Mouse (Mus musculus) layer of hippocampus, adult 2 months (tissue): ENCODE results near the gene Zfp1. TPM values are rescaled to one million over a fixed set of nuclear protein-coding genes. Genes with fewer than 3 reads are reported as not detected.

Experiments used
- DNase-seq, 2 experiments: peaks; one replicate each; pipeline ENCODE4 v3.0.0; 2022; ENCODE audit warnings: low spot score in 2 of 2
- H3K27ac ChIP-seq: fragments of 200-600 bp; 2 replicates; pipeline ENCODE4 v1.8.1; 2022
- H3K4me3 ChIP-seq: fragments of 200-600 bp; 2 replicates; pipeline ENCODE4 v1.8.1; 2022; ENCODE audit warnings: mild to moderate bottlenecking
- CTCF ChIP-seq: fragments of 200-600 bp; conservative IDR thresholded peaks from 2 replicates; pipeline ENCODE4 v1.8.1; 2022; ENCODE audit warnings: antibody characterized with exemption, mild to moderate bottlenecking, moderate library complexity
- total RNA-seq, 2 experiments: library from RNA; stranded (reverse); gene quantifications; 2 replicates each; pipeline ENCODE4 v1.2.3; 2021

Gene Zfp1
- total RNA-seq, 2 experiments from 2014 or later: 24.0 to 25.1 TPM

DNA sequence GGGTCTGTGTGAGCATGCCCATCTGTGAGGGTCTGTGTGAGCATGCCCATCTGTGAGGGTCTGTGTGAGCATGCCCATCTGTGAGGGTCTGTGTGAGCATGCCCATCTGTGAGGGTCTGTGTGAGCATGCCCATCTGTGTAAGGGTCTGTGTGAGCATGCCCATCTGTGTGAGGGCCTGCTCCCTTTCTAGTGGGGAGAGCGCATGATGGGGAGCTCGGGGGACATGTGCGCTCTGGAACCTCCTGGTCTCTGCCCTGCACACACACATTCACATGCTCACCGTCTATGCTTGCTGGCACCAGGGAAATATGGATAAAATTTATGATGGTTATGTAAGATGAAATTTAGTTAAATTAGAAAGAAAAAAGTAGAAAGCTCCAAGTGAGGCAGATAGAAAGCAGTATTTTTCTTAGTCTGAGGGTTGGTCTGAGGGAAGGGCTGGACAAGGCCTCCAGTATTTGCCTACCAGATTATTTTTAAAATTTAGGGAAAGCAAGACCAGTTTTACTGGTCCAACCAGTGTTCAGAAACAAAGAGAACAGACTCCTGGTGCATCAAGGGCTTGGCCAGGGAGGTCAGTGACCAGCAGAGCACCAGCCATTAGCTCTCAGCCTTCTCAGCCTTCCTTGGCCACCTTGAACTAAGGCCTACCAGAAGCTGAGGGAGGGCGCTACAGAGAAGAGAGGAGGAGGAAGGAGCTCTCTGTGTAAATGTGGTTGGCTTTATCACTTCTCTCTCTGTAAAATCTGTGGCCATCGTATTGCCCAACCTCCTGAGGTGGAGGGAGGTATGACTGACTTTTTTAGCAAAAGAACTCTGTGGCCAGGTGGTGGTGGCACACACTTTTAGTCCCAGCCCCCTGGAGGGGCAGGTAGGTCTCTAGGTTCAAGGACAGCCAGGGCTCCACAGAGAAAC, 28.2 kb upstream of the Zfp1 start:
- no peak for TF ChIP-seq CTCF
- DNase-seq: no peak
- H3K4me3 ChIP-seq: no peak overlapping the region
- H3K27ac ChIP-seq: no peak overlapping the region

- no peak for TF ChIP-seq CTCF
- Histone ChIP-seq H3K27ac (no peak overlapping the region), H3K4me3 (no peak overlapping the region)
- DNase-seq: no peak
These were observed 25.4 kb upstream of the Zfp1 start for GRCm38 (mm10) chr8:111617812-111618211.

DNA sequence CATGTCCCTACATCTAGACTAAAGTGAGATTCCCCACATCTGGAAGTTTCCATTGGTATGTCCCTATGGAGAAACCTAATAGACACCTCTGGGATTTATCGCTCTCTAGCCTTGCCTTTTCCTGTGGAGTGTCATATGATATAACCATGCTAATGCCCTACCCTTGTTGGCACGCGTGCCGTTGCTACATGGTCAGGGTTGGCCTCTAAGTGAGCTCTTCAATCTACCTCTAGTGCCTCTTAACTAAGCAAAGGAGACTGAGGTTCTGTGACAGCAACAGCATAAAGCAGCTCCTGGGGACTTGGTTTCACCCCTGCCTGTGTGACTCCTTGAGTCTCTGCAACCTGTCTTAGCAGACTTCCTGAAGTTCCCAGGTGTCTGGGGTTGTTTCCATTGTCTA, 24.9 kb upstream of the Zfp1 start:
- TF ChIP-seq CTCF: no peak
- DNase-seq: no peak
- H3K4me3 ChIP-seq: no peak overlapping the region
- H3K27ac ChIP-seq: no peak overlapping the region

DNA sequence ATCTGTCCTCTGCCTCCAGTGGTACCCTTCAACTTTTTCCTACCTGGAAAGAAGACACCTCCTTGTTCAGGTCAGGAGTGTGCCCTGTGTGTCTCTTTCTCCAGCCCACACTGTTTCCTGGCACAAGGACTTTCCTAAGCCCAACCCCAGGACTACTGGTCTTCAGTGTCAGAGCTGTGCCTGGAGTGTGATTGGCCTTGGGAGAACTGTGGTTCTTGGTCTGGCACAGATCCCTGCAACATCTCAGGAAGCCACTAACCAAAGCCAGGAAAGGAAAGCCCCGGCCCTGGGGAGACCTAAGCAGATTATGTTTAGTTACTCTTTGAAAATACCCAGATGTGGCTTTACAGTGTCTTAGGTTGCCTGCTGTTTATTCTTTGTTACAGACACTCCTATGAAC, 23.3 kb upstream of the Zfp1 start:
- Histone ChIP-seq H3K4me3 (no peak overlapping the region), H3K27ac (0 out of 2 replicates have a peak overlapping the region, but pooled peaks have one; percentile 44)
- no peak for DNase-seq
- TF ChIP-seq CTCF: no peak

DNA sequence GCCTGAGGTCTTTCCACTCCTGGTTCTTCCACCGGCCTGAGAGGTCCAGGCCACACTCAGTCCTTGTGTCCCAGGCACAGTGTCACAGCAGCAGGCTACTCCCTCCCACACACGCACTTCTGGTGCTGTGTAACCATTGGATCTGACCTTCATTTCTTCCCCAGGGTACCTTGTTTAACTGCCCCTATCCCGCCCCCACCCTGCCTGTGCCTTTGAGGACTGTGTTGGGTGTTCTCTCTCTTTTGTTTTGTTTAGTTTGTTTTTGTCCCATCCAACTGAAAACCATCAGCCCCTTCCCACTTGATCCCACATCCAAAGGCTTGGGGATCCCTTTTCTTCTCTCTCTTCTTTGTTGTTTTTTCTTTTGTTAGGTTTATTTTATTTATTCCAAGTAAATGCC, 21.1 kb upstream of the Zfp1 start:
- Histone ChIP-seq H3K27ac (0 out of 2 replicates have a peak overlapping the region, but pooled peaks have one; percentile 28), H3K4me3 (no peak overlapping the region)
- TF ChIP-seq CTCF: no peak
- DNase-seq: no peak

GRCm38 (mm10) chr8:111622553-111622952, 20.6 kb upstream of the Zfp1 start:
- TF ChIP-seq CTCF: no peak
- no peak for DNase-seq
- Histone ChIP-seq H3K27ac (peak overlapping the region; percentile 18; the same call in 1 of the 2 replicates), H3K4me3 (no peak overlapping the region)

GRCm38 (mm10) chr8:111624081-111624852, 18.9 kb upstream of the Zfp1 start:
- TF ChIP-seq CTCF: no peak
- peak overlapping the region; percentile 68 for H3K27ac ChIP-seq

GRCm38 (mm10) chr8:111624853-111625221, 18.4 kb upstream of the Zfp1 start:
- Histone ChIP-seq H3K27ac (peak overlapping the region; percentile 68), H3K4me3 (no peak overlapping the region)
- no peak for DNase-seq
- no peak for TF ChIP-seq CTCF

More at GRCm38 (mm10) chr8:111624081-111624852, 18.9 kb upstream of the Zfp1 start:
- DNase-seq: peak in 1 of 2 experiments; percentile 52
- no peak overlapping the region for H3K4me3 ChIP-seq

DNA sequence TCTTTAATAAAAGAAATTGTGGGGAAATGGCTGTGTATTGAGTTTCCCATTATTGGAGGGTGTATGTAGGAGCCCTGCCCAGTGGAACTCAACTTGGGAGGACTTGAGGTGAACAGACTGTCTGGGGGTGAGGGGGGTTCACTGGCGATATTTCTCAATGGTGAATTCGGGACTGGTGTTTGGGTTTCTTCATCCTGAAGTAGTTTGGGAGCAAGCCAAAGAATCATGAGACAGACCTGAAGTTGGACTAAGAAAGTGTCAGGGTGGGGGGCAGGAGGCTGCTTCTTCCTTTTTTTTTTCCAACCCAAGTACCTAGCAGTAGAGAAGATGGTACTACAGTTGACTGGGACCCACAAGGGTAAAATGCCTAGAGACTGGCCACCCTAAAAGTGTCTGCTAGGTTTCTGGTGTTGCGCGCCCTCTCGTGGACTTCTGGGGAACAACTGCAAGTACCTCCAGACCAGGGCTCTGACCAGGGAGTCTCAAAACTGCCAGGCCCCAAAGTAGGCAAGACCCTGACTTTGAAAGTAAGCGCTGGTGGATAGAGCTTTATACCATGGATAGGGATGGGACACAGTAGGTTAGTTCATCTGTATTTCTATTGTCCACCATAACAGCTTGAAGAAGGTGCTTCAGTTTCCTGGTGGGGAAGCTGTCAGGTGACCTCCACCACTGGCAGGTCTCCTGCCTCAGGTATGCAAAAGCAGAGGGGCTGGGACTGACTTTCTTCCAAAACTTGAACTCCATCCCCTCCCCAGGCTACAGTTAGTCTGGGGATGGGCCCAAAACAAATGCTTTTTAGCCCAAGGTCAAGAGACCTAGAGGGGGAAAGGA, 17.3 kb upstream of the Zfp1 start:
- Histone ChIP-seq H3K27ac (peak overlapping the region; percentile 51; the same call in 1 of the 2 replicates), H3K4me3 (no peak overlapping the region)
- DNase-seq: peak in 1 of 2 experiments; percentile 72
- peak; percentile 91 for TF ChIP-seq CTCF

GRCm38 (mm10) chr8:111626528-111626820, 16.7 kb upstream of the Zfp1 start:
- no peak for DNase-seq
- no peak overlapping the region for H3K4me3 ChIP-seq
- TF ChIP-seq CTCF: no peak
- peak overlapping the region; percentile 51; the same call in 1 of the 2 replicates for H3K27ac ChIP-seq

- no peak overlapping the region for H3K4me3 ChIP-seq
These were observed 16.3 kb upstream of the Zfp1 start for GRCm38 (mm10) chr8:111626933-111627332.

GRCm38 (mm10) chr8:111627923-111628322, 15.3 kb upstream of the Zfp1 start:
- H3K4me3 ChIP-seq: no peak overlapping the region
- DNase-seq: no peak
- TF ChIP-seq CTCF: no peak
- no peak overlapping the region for H3K27ac ChIP-seq

More at GRCm38 (mm10) chr8:111626933-111627332, 16.3 kb upstream of the Zfp1 start:
- DNase-seq: no peak
- H3K27ac ChIP-seq: peak overlapping the region; percentile 51; the same call in 1 of the 2 replicates
- TF ChIP-seq CTCF: no peak
